Mouse (Mus musculus) spleen, postnatal 36 days (tissue): ENCODE measurements around the gene Lrp1.
A peak's percentile ranks its signal among the peaks of the same experiment; 100 is the strongest.
"Not testable (repeated sequence)": the region's sequence is repeated elsewhere in the genome, so short reads cannot be mapped to it uniquely, and the experiment has no call there.

Experiments used
- DNase-seq, 2 experiments: peaks; one replicate each; pipeline ENCODE4 v3.0.0; 2022; ENCODE audit warnings: low spot score in 2 of 2, mixed read lengths in 1 of 2

Gene Lrp1

DNA sequence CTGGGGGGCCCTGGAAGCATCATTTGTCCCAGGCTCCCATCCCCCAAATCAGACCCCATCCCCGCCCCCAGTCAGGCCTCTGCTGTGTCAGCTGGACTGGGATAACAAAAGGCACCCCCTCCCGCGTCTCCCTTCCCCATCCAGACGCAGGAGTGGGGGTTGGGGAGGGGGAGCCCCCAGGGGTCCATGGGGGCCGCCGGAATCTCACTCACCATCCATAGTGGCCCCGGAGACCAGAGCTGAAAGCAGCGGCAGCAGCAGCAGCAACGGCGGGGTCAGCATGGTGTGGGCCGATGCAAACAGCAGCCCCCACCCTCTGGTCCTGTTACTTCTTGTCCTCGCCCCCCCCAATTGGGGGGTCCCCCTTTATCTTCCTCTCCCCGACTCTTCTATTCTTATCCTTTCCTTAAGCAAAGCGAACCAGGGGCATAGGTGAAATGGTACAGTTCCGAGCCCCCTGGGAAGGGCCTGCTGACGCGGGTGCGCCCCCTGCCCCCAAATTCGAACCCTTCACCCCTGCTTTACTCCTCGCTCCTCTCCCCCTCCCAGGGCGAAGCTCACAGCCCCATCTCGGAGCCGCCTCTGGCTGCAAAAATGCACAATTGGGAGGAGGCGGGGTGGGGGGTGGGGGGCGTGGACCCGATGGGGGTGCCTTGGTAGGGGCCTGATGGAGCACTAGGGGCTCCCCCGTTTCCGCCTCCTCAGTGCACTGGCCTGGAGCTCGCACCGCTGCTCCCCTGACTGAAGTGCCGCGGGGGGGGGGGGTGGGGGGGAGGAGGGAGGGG lies at the start of gene Lrp1:
TSS of gene Lrp1 (minus strand) at position 743 of the 785 bp plus-strand sequence.
- DNase-seq, result no peak

DNA sequence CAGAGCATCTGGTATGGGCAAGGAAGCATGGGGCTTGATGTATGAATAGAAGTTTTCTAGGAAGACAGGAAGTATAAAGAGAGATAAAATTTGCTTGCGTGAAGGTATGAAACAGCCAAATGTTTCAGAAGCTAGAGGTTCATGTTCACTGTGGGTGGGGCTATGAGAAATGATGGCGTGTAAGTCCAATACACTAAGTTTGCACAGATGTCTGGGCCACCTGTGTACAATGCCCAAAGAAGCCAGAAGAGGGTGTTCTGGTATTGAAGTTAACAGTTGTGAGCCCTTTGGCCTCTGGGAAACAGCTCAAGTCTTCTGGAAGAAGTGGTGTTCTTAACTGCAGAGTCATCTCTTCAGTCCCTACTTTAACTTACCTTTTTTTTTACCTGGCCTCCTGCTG lies 49.2 kb upstream of the Lrp1 start:
- no peak for DNase-seq

DNA sequence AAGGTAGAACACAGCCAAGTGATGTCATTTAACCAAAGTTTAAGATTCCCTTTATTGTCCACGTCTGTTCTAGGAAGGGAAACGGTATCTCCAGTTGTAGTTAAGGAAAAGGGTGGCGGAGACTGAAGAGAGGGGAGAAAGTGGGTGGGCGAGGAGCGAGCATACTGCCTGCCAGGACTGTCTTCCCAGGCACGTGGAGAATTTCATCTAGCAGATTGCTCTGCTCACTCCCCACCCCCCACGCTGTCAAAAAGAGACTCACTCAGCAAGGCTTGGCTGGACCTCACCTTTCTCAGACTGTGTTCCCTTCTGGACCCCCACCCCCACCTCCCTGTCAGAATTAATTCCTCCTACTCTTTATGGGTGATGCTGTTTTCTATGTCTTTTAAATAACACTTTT lies 48.2 kb upstream of the Lrp1 start:
- no peak for DNase-seq

DNA sequence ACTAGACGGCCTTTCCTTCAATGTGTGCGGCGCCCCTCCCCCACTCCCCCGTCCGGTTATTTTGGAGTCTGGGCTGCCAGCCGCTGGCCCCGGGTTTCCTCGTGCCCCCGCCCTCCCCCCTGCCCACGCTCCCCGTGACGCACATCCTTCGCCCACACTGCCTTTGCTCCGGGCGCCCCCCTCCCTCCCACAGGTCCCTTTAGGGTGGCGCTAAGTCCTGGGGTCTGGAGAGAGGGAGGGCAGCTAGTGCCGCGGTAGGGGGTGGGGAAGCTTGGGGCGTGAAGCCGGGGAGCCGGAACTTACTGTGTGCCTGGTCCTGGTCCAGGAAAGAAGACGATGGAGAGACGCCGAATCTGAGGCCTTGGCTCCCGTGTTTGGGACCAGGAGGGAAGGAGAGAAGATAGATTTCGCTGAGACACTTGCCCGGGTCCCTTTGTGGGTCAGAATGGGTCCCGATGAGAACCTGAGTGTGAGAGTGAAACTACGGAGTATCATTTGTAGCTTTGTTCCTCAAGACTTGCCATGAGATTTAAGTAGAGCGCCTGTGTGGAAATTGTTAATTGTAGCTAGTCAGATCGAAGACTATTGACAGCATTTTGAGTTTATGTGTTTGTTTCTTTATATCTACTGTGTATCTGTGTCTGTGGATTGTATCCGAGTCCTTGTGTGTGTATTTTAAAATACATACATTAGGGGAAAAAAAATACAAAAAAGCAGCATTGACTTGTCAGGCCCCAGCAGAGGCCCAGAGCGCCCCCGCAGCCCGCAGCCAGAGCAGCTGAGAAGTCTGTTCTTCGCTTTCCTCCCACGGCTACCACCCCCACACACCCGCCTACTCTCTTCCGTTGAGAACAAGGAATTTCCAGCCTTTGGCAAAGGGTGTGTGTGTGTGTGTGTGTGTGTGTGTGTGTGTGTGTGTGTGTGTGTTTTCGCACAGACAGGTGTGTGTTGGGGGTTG lies 47.4 kb upstream of the Lrp1 start, which contains the start of gene Nab2:
TSS of gene Nab2 (minus strand) at position 476 of the 958 bp plus-strand sequence.
- DNase-seq, result peak; percentile 86 to 88

DNA sequence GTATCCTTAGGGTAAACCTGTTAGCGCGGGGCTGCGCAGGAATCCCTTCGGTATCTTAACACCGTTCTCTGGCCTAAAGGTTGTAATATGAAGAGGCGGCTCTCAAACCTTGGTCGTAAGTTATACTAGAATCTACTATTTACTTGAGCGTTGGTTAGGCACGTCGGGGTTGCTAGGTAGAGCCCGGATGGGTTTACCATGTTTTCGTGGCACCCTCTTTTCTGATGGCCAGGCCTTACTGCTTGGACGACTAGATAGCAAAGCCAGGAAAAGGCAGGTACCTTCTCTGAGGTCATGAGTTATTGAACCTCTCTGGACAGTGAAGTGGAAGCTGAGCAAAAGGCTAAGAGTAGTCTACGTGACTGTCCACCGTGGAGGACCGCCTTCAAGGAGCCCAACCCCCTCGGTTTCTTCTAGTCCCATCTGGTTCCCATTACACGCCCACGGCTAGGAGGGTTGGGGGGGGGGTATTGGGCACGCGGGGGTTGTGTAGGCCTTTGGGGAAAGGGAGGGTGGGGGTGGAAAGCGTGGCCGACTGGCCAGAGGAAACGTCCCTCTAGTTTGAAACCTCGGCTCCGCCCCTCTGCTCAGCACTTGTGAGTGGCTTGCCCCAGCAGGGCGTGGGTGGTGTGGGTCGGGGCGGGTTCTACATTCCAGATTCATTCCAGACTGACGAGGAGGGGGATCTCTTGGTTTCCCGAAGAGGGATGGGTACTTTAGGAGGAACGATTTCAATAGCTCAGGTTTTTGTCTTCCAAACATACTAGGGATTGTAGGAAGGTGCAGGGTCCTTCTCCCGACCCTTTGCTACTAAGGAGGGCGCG lies 46.5 kb upstream of the Lrp1 start:
- peak; percentile 79 to 84 for DNase-seq

DNA sequence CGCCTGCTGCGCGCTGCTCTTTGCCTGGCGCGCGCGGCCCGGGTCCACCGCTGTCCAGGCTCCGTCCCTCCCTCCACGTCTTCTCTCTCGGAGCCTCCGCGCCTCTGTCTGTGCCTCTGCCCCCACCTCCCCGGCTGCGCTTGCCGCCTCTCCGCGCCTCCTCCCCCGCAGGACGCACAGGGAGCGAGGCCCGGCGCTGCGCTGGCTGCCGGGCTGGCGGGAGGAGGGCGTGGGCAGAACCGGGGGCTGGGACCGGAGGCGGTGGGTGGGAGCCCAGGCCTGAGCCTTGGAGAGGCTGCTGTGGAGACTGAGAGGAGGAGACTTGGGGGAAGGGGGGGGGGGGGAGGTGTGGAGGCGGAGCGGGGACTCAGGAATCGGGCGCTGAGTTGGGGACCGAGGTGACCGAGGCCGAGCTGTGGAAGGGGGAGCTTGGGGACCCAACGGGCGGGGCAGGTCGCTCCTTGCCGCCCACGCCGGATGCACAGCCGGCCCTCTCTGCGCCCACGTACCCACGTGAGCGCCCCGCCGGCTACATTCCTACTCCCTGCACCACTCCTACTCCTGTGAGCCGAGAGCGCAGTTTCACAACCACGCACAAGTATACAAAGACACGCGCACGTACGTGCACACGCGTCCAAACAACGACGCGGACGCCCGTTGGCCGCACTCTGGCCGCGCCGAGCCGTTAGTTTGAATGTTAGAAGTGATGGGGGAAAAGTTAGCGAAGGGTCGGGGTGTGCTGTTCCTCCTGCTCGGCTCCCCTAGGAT lies 45.7 kb upstream of the Lrp1 start, which contains the start of gene Nemp1:
TSS of gene Nemp1 (plus strand) at position 401 of the 768 bp plus-strand sequence.
- DNase-seq, result peak; percentile 83 to 85

- DNase-seq, result peak in 1 of 2 experiments; percentile 44
Measured at GRCm38 (mm10) chr10:127665366-127666181, 44.6 kb upstream of the Lrp1 start.

GRCm38 (mm10) chr10:127664891-127665290 lies 43.9 kb upstream of the Lrp1 start:
- no peak for DNase-seq

DNA sequence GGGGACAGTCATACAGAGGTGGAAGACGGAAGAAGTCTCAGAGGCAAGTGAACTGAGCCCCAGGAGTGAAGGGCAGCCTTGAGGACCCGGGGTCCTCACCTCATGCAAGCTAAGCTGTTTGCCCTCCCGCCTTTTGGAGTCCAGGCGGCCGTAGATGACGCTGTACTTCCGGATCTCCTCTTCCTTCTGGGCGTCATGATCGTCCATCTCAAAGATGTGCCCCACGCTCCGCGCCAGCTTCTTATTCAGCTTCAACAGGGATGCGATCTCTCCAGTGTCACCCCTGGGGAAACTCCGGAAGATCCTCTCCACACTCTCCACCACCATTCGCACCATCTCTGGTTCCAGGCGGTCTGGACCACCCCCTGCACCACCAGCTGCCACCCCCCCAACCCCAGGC lies 43.2 kb upstream of the Lrp1 start:
- DNase-seq, result no peak

GRCm38 (mm10) chr10:127663590-127663989 lies 42.6 kb upstream of the Lrp1 start:
- no peak for DNase-seq

- DNase-seq, result peak; percentile 54
Measured at GRCm38 (mm10) chr10:127662666-127663253, 41.8 kb upstream of the Lrp1 start.

DNA sequence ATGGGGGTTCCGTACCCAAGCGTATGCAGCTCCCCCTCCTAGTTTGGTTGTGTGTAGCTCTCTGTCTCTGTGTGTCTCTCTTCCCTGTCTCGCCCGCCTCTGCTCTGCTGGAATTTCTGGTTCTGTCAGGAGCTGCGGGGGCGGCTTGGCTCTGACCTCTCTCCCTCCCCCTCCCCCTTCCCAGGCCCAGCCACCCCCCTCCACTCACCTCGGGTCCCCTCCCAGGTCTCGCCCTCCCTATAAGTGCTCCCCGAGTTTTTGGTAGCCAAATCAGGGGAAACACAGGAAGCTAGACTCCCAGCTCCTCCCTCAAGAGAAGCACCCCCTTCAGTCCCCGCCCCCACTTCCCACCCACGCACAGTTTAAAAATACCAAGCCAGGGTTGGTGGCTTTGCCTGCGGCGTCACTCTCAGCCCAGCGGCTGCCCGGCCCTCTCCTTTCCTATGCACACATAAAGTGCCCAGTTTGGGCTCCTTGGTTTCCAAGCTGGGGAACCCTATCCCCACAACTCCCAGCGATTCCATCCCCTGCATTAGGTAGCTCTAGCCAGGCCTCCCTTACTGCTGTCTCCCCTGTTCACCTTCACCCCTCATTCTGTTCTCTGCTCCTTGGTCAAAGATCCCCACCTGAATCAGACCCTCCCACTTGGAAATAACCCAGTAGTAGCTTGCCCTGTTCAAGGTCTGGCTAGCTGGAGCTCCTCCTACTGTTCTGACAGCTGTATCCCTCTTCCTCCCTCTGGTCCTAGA lies 41.1 kb upstream of the Lrp1 start:
- peak; percentile 68 to 74 for DNase-seq

DNA sequence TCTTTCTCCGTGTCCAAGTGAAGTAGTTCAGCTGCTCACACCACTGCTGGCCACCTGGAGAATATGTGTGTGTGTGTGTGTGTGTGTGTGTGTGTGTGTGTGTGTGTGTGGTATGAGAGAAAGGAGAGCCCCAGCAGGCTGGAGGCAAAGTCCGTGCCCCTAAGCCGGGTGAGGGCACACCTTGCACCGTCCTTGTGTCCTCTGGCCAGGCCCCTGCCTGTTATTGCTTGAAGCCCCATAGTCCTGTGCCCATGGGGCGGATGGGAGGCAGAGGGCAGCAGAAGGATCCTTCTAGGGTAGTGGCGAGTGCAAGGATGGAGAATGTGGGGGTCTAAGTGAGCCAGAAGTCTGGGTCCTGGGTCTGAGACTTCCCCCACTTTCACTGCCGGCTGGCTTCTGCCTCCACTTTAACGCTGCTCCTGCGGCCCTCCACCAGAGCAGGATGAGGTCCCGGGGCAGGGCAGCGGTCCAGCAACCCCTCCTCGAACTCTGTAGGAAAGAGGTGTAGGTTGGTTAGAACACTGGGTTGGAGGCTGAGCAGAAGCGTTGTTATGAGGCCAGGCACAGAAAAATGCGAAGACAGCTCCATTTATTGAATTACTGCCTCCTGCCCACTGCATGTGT lies 40.5 kb upstream of the Lrp1 start:
- no peak for DNase-seq

- DNase-seq, result no peak
Measured at GRCm38 (mm10) chr10:127659551-127659950, 38.6 kb upstream of the Lrp1 start.

- no peak for DNase-seq
Measured at GRCm38 (mm10) chr10:127658076-127658475, 37.1 kb upstream of the Lrp1 start.

- DNase-seq, result not testable (repeated sequence)
Measured at GRCm38 (mm10) chr10:127657617-127658016, 36.7 kb upstream of the Lrp1 start.

- no peak for DNase-seq
Measured at GRCm38 (mm10) chr10:127654970-127655579, 34.1 kb upstream of the Lrp1 start.
